Mouse (Mus musculus) bone marrow, adult 2 months (tissue): Measurements from ENCODE around the gene B4galnt3. TPM values are rescaled to one million over a fixed set of nuclear protein-coding genes. Genes with fewer than 3 reads are reported as not detected.
A peak's percentile ranks its signal among the peaks of the same experiment; 100 is the strongest.

Experiments used
- H3K27ac ChIP-seq: fragments of 200-500 bp; 2 replicates; pipeline ENCODE4 v1.5.1; 2012; ENCODE audit warnings: low read depth, mild to moderate bottlenecking, control low read depth, inconsistent platforms, low read length; ENCODE audit not compliant: control insufficient read depth, poor library complexity, insufficient read depth
- H3K4me1 ChIP-seq: fragments of 200-500 bp; 2 replicates; pipeline ENCODE4 v1.6.1; 2011; ENCODE audit warnings: low read length; ENCODE audit not compliant: control insufficient read depth, insufficient read depth
- H3K4me3 ChIP-seq: fragments of 200-500 bp; replicated peaks from 2 replicates; pipeline ENCODE3; 2011; ENCODE audit warnings: mild to moderate bottlenecking, low read depth, low read length, control low read depth; ENCODE audit not compliant: control insufficient read depth
- CTCF ChIP-seq: fragments of 200-500 bp; IDR thresholded peaks from 2 replicates; pipeline ENCODE4 v1.5.1; 2011; ENCODE audit warnings: low read length, control low read depth; ENCODE audit not compliant: control insufficient read depth, insufficient read depth
- POLR2A ChIP-seq: fragments of 200-500 bp; IDR thresholded peaks from 2 replicates; pipeline ENCODE4 v1.6.1; 2011; ENCODE audit warnings: low read depth, mild to moderate bottlenecking, control low read depth, low read length, borderline replicate concordance; ENCODE audit not compliant: control insufficient read depth
- WGBS: fragments of 180-500 bp; shearing (Covaris S2); methylation state at CpG from one replicate; pipeline ENCODE4 v1.1.7; 2018; 5-methylcytosine and 5-hydroxymethylcytosine counted together
- polyA plus RNA-seq: library from polyadenylated mRNA; stranded (reverse); fragments of >200 nt; gene quantifications from 2 replicates; pipeline ENCODE4 v1.2.4, GENCODE M21; 2011; ENCODE audit warnings: low replicate concordance; ENCODE audit not compliant: missing spikeins, insufficient read depth, insufficient read length

Gene B4galnt3
- polyA plus RNA-seq, 1 experiment, result 1.0 TPM

DNA sequence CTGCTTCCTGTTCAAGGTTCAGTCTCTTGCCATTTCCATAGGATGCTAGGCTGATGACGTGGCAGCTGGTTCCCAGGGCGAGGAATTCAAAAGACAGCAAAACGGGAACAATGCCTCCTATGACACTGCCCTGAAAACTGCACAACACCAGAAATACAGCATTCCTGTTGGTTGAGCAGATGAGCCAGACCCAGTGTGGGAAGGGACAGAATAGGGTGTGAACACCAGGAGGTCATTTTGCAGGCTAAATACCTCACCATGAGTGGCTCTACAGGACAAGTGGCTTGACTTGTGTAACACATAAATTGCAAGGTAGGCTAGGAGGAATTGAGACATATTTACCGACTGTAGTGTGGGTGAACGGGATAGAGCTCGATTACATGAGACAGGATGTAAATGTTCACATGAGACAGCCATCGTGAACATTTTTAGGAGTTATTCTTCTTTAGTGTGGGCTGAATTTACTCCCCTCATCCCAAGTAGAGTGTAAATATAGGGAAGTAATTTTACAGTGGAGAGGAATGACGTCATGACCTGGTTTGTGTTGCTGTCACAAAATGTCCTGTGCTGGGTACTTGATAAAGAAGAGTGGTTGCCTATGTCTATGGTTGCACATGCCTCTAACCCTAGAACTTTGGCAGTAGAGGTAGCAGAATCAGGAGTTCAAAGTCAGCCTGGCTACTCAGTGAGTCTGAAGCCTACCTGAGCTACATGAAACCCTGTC is 121.9 kb downstream of the B4galnt3 start:
- H3K27ac ChIP-seq, result peak overlapping the region; percentile 24; the same call in 1 of the 2 replicates
- 52% methylated on average over 8 of the region's 8 CpGs for WGBS
- H3K4me1 ChIP-seq, result peaks cover 6% of the 10 kb centered on the region; the same call in 1 of the 2 replicates
- H3K4me3 ChIP-seq, result no peak overlapping the region
- TF ChIP-seq CTCF (no peak), POLR2A (no peak)

GRCm38 (mm10) chr6:120167574-120167973 is 126.8 kb downstream of the B4galnt3 start:
- peaks cover 3% of the 10 kb centered on the region; the same call in 1 of the 2 replicates for H3K4me1 ChIP-seq
- H3K27ac ChIP-seq, result no peak overlapping the region
- no peak overlapping the region for H3K4me3 ChIP-seq
- WGBS, result 76% methylated on average over 4 of the region's 4 CpGs
- no peak for TF ChIP-seq POLR2A
- TF ChIP-seq CTCF, result no peak

GRCm38 (mm10) chr6:120164765-120165164 is 129.6 kb downstream of the B4galnt3 start:
- 85% methylated on average over 4 of the region's 4 CpGs for WGBS
- no peaks in the 10 kb centered on the region for H3K4me1 ChIP-seq
- no peak overlapping the region for H3K4me3 ChIP-seq
- no peak for TF ChIP-seq CTCF
- TF ChIP-seq POLR2A, result no peak
- H3K27ac ChIP-seq, result no peak overlapping the region

DNA sequence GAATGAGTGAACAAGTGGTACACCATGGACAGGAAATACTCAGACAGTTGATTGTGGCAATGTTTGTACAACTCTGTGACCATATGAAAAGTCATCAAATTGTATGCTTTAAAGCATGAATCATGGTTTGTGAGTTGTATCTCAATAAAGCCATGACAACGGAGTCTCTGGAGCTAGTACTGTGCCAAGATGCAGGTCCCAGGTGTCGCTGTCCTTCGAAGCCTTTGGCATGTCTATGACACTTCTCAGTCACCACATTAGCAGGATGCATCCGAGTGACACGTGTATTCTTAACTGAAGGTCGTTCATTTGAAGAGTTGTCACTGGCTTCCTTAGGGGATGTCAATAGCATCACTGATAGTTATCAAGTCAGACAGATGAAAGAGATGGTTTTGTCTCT is 131.4 kb downstream of the B4galnt3 start:
- WGBS, result 75% methylated on average over 6 of the region's 6 CpGs
- TF ChIP-seq POLR2A (no peak), CTCF (no peak)
- Histone ChIP-seq H3K27ac (no peak overlapping the region), H3K4me3 (no peak overlapping the region), H3K4me1 (no peaks in the 10 kb centered on the region; the same call in 1 of the 2 replicates)

DNA sequence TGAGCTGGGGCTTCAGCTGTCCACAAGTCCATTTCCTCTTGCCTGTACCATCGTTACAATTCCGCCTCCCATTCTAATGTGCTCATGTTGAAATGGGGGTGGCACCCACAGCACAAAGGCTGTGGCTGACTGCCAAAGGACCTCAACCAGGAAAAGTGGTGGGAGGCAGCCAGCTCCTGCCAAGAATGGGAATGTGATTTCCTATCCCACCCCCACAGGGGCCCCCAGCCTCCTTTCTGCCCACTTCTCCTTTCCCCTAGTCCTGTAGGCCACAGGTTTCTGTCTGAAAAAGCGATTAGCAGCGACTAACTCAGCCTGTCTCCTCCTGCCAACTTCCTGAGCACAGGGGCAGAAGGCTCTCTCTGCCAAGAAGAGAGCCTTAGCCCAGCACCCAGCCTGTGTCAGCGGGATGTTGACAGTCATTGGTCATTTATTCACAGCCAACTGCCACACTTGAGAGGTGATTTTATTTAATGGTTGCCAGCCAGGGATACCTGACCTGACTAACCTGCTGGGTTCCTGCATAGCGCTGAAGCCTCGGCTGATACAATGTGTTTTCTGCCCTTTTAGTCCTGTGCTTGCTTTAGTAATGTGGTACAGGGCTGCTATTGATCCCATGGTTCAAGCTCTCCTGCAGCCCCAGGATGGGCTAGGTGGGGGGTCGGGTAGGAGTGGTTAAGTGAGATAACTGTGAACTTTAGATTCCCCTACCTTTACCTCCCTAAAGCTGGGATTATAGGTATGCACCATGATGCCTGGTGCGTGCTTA is 135.0 kb downstream of the B4galnt3 start:
- Histone ChIP-seq H3K4me1 (peaks cover 8% of the 10 kb centered on the region), H3K4me3 (no peak overlapping the region), H3K27ac (peak overlapping the region; percentile 9)
- TF ChIP-seq CTCF, result no peak
- no peak for TF ChIP-seq POLR2A
- 21% methylated on average over 9 of the region's 9 CpGs for WGBS

DNA sequence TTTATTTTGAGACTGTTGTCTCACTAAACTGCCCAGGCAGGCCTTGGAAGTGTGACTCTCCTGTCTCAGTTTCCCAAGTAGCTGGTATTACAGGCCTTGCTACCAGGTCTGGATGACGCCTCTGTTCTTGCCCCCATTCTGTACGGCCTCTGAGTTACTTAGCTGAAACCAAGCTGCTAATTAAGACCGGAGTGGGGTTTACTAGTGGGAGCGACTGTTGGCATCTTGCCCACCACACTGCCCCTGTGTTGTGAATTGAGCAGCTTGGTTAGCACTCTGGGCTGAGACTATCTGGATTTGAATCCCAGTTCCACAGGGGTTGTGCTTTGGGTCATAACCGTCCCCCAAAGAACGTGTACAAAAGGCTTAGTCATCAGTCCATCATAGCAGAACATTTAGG is 136.9 kb downstream of the B4galnt3 start:
- TF ChIP-seq POLR2A (no peak), CTCF (no peak)
- Histone ChIP-seq H3K4me3 (no peak overlapping the region), H3K4me1 (peaks cover 8% of the 10 kb centered on the region), H3K27ac (no peak overlapping the region)
- WGBS, result 83% methylated on average over 6 of the region's 6 CpGs

DNA sequence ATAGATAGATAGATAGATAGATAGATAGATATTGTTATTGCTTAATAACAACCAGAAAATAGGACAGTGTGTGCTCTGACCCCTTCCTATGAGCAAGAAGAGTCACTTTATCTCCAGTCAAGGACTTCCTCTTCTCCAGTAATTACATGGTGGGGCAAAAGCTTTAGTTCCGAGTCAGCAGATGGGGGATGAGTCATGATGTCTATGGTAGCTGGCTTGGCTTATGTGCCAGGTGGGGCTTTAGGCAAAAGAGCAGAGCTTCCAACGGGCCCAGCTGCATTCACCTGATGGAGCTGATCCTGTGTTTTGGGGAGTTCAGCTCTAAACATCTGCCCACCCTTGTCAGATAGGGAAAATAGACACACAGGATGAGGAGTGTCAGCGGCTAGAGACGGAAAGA is 138.8 kb downstream of the B4galnt3 start:
- WGBS, result 46% methylated on average over 4 of the region's 4 CpGs
- Histone ChIP-seq H3K4me1 (peaks cover 9% of the 10 kb centered on the region), H3K27ac (no peak overlapping the region), H3K4me3 (no peak overlapping the region)
- TF ChIP-seq POLR2A (no peak), CTCF (no peak)

- H3K27ac ChIP-seq, result no peak overlapping the region
- TF ChIP-seq POLR2A, result no peak
- no peak for TF ChIP-seq CTCF
- WGBS, result 36% methylated on average over 5 of the region's 5 CpGs
- H3K4me1 ChIP-seq, result peaks cover 11% of the 10 kb centered on the region
- no peak overlapping the region for H3K4me3 ChIP-seq
Observed at GRCm38 (mm10) chr6:120154526-120155309, 139.6 kb downstream of the B4galnt3 start.

Other genes starting within 250 kb of the B4galnt3 start
- not detected in 2 replicates for gene Ninj2, start 201.2 kb downstream of the B4galnt3 start, polyA plus RNA-seq
- gene D330020A13Rik, start 195 bp downstream of the B4galnt3 start, polyA plus RNA-seq, result not detected in 2 replicates
- 51.3 and 59.8 TPM in 2 replicates for gene Kdm5a, start 69.6 kb upstream of the B4galnt3 start, polyA plus RNA-seq
- 9.7 and 15.7 TPM in 2 replicates for gene Ccdc77, start 69.8 kb upstream of the B4galnt3 start, polyA plus RNA-seq
- 31.9 and 57.8 TPM in 2 replicates for gene Il17ra, start 168.7 kb upstream of the B4galnt3 start, polyA plus RNA-seq
- gene Tmem121b, start 199.2 kb upstream of the B4galnt3 start, polyA plus RNA-seq, result not detected in 2 replicates
- gene Hdhd5, start 236.8 kb upstream of the B4galnt3 start, polyA plus RNA-seq, result 17.1 and 25.3 TPM in 2 replicates